Mouse (Mus musculus): Measurements from ENCODE around the gene Rab5c.

DNA sequence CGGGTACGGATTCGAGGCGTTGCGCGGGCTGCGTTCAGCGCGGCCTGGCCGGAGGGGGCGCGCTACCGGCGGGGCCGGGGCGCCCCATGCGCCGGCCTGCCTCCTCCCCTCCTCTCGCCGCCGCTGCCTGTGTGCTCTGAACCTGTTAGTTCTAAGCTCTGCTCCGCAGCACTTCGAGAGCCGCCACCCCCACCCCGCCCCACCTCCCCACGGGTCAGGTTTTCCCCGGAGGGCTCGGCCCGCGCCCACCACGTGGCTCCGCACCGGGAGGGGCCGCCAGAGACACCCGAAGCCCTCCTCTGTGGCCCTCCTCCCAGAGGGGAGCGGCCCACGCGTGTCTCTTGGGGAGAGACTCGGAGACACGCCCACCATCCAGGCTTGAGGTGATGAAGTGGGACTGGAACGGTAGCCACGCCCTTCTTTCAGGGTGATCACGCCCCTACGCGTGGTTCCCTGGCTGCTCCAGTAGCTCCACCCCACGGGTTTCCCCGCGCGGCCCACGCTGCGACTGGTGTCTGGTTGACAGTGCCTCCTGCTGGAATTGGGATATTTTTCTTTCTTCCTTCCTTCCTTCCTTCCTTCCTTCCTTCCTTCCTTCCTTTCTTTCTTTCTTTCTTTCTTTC lies 21.7 kb upstream of the Rab5c start, which contains the start of gene Kcnh4:
- no peak for TF ChIP-seq CTCF (IDR thresholded peaks at IDR 0.05; ENCODE audit: insufficient read depth, low read depth, low read length)
- no peak for TF ChIP-seq POLR2A (IDR thresholded peaks at IDR 0.05; ENCODE audit: insufficient read depth, low read depth, low read length)
